ENCODE assay signal across 11 mouse cellular contexts in genomic region chr1:153679653-153680052, GRCm38 (mm10). TPM values are rescaled to one million over a fixed set of nuclear protein-coding genes. Genes with fewer than 3 reads are reported as not detected.
DNase-seq lines count a peak whose midpoint lies in the region; ATAC-seq and TF ChIP-seq lines count a peak whose summit lies in the region.
"Had no signal": no experiment of that assay in that cellular context is flagged by ENCODE, and none has a peak within 500 bp of the region (broad histone marks: within the 10 kb centered on the region; RNA-seq: fewer than 3 reads in every experiment).

No protein-coding gene starts in this region.

- WGBS in hindbrain, embryonic 14.5 days = 55% methylated on average over 3 of the region's 3 CpGs
- WGBS in midbrain, embryonic 11.5 days = 71% methylated on average over 3 of the region's 3 CpGs
- WGBS in heart, embryonic 12.5 days = 56% methylated on average over 3 of the region's 3 CpGs

- TF ChIP-seq POLR2A in ES-Bruce4 (IDR thresholded peaks at IDR 0.05; ENCODE audit: insufficient read depth, low read length) = no peak

- peaks cover 2% of the 10 kb centered on the region for H3K4me1 ChIP-seq in ES-Bruce4 (ENCODE audit: control insufficient read depth, insufficient read depth, low read length)
- H3K4me1 ChIP-seq in hindbrain, embryonic 14.5 days (replicated peaks; ENCODE audit: control insufficient read depth, insufficient read depth, low read length) = peaks cover 13% of the 10 kb centered on the region
- H3K4me1 ChIP-seq in midbrain, embryonic 11.5 days (ENCODE audit: control insufficient read depth, insufficient read depth, low read length) = peaks cover 5% of the 10 kb centered on the region; the same call in 1 of the 2 replicates
- H3K4me1 ChIP-seq in heart, embryonic 12.5 days (replicated peaks) = no peaks in the 10 kb centered on the region

- TF ChIP-seq CTCF in ES-Bruce4 (IDR thresholded peaks at IDR 0.05; ENCODE audit: low read depth, low read length) = no peak

- no peak overlapping the region for H3K4me2 ChIP-seq in hindbrain, embryonic 14.5 days (replicated peaks)
- no peak overlapping the region for H3K4me2 ChIP-seq in midbrain, embryonic 11.5 days
- H3K4me2 ChIP-seq in heart, embryonic 12.5 days = no peak overlapping the region
- H3K4me2 ChIP-seq: embryonic facial prominence, embryonic 13.5 days had no signal

- H3K27me3 ChIP-seq in ES-Bruce4 (ENCODE audit: control insufficient read depth, insufficient read depth, low read length, poor library complexity, severe bottlenecking) = no peaks in the 10 kb centered on the region
- no peaks in the 10 kb centered on the region for H3K27me3 ChIP-seq in hindbrain, embryonic 14.5 days (ENCODE audit: control insufficient read depth, insufficient read depth, low read length)
- no peaks in the 10 kb centered on the region for H3K27me3 ChIP-seq in midbrain, embryonic 11.5 days (ENCODE audit: control insufficient read depth, insufficient read depth, low read length)
- H3K27me3 ChIP-seq in heart, embryonic 12.5 days (replicated peaks) = peaks cover 24% of the 10 kb centered on the region
- H3K27me3 ChIP-seq: embryonic facial prominence, embryonic 13.5 days had no signal

- H3K9me3 ChIP-seq in ES-Bruce4 (replicated peaks; ENCODE audit: control insufficient read depth, insufficient read depth, low read length, poor library complexity, severe bottlenecking) = no peaks in the 10 kb centered on the region
- H3K9me3 ChIP-seq in hindbrain, embryonic 14.5 days (ENCODE audit: control insufficient read depth, low read length) = no peaks in the 10 kb centered on the region
- no peaks in the 10 kb centered on the region for H3K9me3 ChIP-seq in midbrain, embryonic 11.5 days (ENCODE audit: control insufficient read depth, low read length)
- H3K9me3 ChIP-seq in heart, embryonic 12.5 days (replicated peaks) = no peaks in the 10 kb centered on the region
- H3K9me3 ChIP-seq: embryonic facial prominence, embryonic 13.5 days had no signal

- no peak for DNase-seq in frontal cortex, adult 2 months (ENCODE audit: extremely low spot score in 1 of 2, low spot score in 1 of 2)
- no peak for DNase-seq in hindbrain, embryonic 14.5 days (ENCODE audit: low spot score)
- DNase-seq in midbrain, embryonic 11.5 days (ENCODE audit: low spot score, missing footprints) = peak; percentile 83
- DNase-seq in urinary bladder, postnatal 14 days (ENCODE audit: low spot score) = no peak
- no peak for DNase-seq in natural killer cell, adult 2 months (ENCODE audit: low spot score in 2 of 2)

- H3K4me3 ChIP-seq in ES-Bruce4 (ENCODE audit: low read depth, low read length) = peak overlapping the region; percentile 1; the same call in 1 of the 2 replicates
- H3K4me3 ChIP-seq in hindbrain, embryonic 14.5 days (replicated peaks; ENCODE audit: low read length) = no peak overlapping the region
- H3K4me3 ChIP-seq in midbrain, embryonic 11.5 days (ENCODE audit: low read depth, low read length) = no peak overlapping the region
- no peak overlapping the region for H3K4me3 ChIP-seq in heart, embryonic 12.5 days
- H3K4me3 ChIP-seq: embryonic facial prominence, embryonic 13.5 days; heart, adult 2 months had no signal

- no peak overlapping the region for H3K27ac ChIP-seq in ES-Bruce4 (ENCODE audit: insufficient read depth, low read length)
- no peak overlapping the region for H3K27ac ChIP-seq in hindbrain, embryonic 14.5 days
- H3K27ac ChIP-seq in midbrain, embryonic 11.5 days (ENCODE audit: low read depth, low read length) = no peak overlapping the region
- no peak overlapping the region for H3K27ac ChIP-seq in heart, embryonic 12.5 days (ENCODE audit: poor library complexity, severe bottlenecking)
- H3K27ac ChIP-seq: embryonic facial prominence, embryonic 13.5 days; heart, adult 2 months; kidney, postnatal 0 days had no signal

- ATAC-seq in frontal cortex, adult (ENCODE audit: low TSS enrichment) = peak; percentile 20; the same call in 1 of the 2 replicates
- 0 out of 2 replicates have a peak, but pooled peaks have one; percentile 15 for ATAC-seq in hindbrain, embryonic 14.5 days (ENCODE audit: low FRiP score)
- ATAC-seq in midbrain, embryonic 11.5 days (ENCODE audit: low FRiP score) = no peak
- ATAC-seq in heart, embryonic 12.5 days (ENCODE audit: insufficient number of reproducible peaks, low FRiP score) = no peak

- H3K36me3 ChIP-seq in ES-Bruce4 (ENCODE audit: control insufficient read depth, insufficient read depth, low read length, poor library complexity, severe bottlenecking) = no peaks in the 10 kb centered on the region
- H3K36me3 ChIP-seq in hindbrain, embryonic 14.5 days (replicated peaks; ENCODE audit: control insufficient read depth, insufficient read depth) = no peaks in the 10 kb centered on the region
- no peaks in the 10 kb centered on the region for H3K36me3 ChIP-seq in midbrain, embryonic 11.5 days (ENCODE audit: control insufficient read depth, insufficient read depth, low read length)
- H3K36me3 ChIP-seq in heart, embryonic 12.5 days = no peaks in the 10 kb centered on the region
- H3K36me3 ChIP-seq: embryonic facial prominence, embryonic 13.5 days had no signal

- H3K9ac ChIP-seq in ES-Bruce4 (ENCODE audit: low read depth, poor library complexity, severe bottlenecking) = no peak overlapping the region
- no peak overlapping the region for H3K9ac ChIP-seq in hindbrain, embryonic 14.5 days
- H3K9ac ChIP-seq in midbrain, embryonic 11.5 days (ENCODE audit: low read length) = no peak overlapping the region
- H3K9ac ChIP-seq in heart, embryonic 12.5 days = no peak overlapping the region
- H3K9ac ChIP-seq: embryonic facial prominence, embryonic 13.5 days had no signal

- no peak for TF ChIP-seq EP300 in ES-Bruce4 (IDR thresholded peaks at IDR 0.05; ENCODE audit: insufficient read depth, low read depth, low read length)

RNA-seq across cellular contexts. Expression of gene Rgs8, which starts 26.8 kb away (rescaled TPM):
- 32.9 and 38.2 TPM in 2 replicates for polyA plus RNA-seq in frontal cortex, adult 2 months (2012; rRNA removed)
- 0.10 TPM in 1 of 2 replicates, not detected in the other for polyA plus RNA-seq in ES-Bruce4 (2011; ENCODE audit: insufficient read depth, insufficient read length, low read depth, missing spikeins)
- polyA plus RNA-seq in hindbrain, embryonic 14.5 days (2014; fragmentation: Nextera tagmentation; extraction: Ambion mirVana) = 16.4 and 19.7 TPM in 2 replicates
- polyA plus RNA-seq in midbrain, embryonic 11.5 days (2014; fragmentation: Nextera tagmentation; extraction: Ambion mirVana) = 12.7 and 14.1 TPM in 2 replicates
- 0.90 and 1.1 TPM in 2 replicates for polyA plus RNA-seq in heart, embryonic 12.5 days (2016; fragmentation: Nextera tagmentation; extraction: Ambion mirVana)

Comparison
In these comparisons a context has a peak if more than half of its experiments do, and no peak if none do; other contexts are left out.
1. ATAC-seq: peak in frontal cortex, adult (single experiment) and hindbrain, embryonic 14.5 days (single experiment); none in midbrain, embryonic 11.5 days (single experiment) and heart, embryonic 12.5 days (single experiment).